Mouse (Mus musculus) neural tube, embryonic 14.5 days (tissue): ENCODE measurements around the gene Gm21637. TPM values are rescaled to one million over a fixed set of nuclear protein-coding genes. Genes with fewer than 3 reads are reported as not detected.
"Not testable (repeated sequence)": the region's sequence is repeated elsewhere in the genome, so short reads cannot be mapped to it uniquely, and the experiment has no call there.

Experiments
- ATAC-seq: fragments of 200-750 bp; cut with Nextera tagmentation; 2 replicates; pipeline ENCODE4 v1.8.0; 2017; ENCODE audit warnings: low read depth, mild to moderate bottlenecking, moderate TSS enrichment, moderate library complexity
- H3K27ac ChIP-seq: fragments of 300-500 bp; sonication (generic); 2 replicates; pipeline ENCODE4 v1.5.1; 2014; ENCODE audit warnings: low read depth, mild to moderate bottlenecking, control low read depth, low read length, moderate library complexity, mixed read lengths
- H3K27me3 ChIP-seq: fragments of 300-500 bp; sonication (generic); 2 replicates; pipeline ENCODE4 v1.6.1; 2014; ENCODE audit warnings: low read length; ENCODE audit not compliant: control insufficient read depth, insufficient read depth
- H3K36me3 ChIP-seq: fragments of 300-500 bp; sonication (generic); 2 replicates; pipeline ENCODE4 v1.6.1; 2014; ENCODE audit warnings: low read length, mixed read lengths; ENCODE audit not compliant: control insufficient read depth, insufficient read depth
- H3K4me1 ChIP-seq: fragments of 300-500 bp; sonication (generic); 2 replicates; pipeline ENCODE4 v1.6.1; 2014; ENCODE audit warnings: low read length; ENCODE audit not compliant: control insufficient read depth, insufficient read depth
- H3K4me2 ChIP-seq: fragments of 300-500 bp; sonication (generic); 2 replicates; pipeline ENCODE4 v1.6.1; 2014; ENCODE audit warnings: mild to moderate bottlenecking, low read depth, low read length, control low read depth
- H3K4me3 ChIP-seq: fragments of 300-500 bp; sonication (generic); 2 replicates; pipeline ENCODE4 v1.5.1; 2014; ENCODE audit warnings: low read depth, low read length, control low read depth, mixed read lengths
- H3K9ac ChIP-seq: fragments of 300-500 bp; sonication (generic); replicated peaks from 2 replicates; pipeline ENCODE4 v1.6.1; 2014; ENCODE audit warnings: low read depth, mild to moderate bottlenecking, control low read depth, low read length, mixed read lengths
- H3K9me3 ChIP-seq: fragments of 300-500 bp; sonication (generic); 2 replicates; pipeline ENCODE4 v1.6.1; 2016; ENCODE audit warnings: low read length; ENCODE audit not compliant: control insufficient read depth
- WGBS: fragments of 180-500 bp; shearing (Covaris S2); extraction: QIAGEN DNeasy Blood & Tissue Kit; methylation state at CpG from one replicate; pipeline ENCODE4 v1.1.7; 2014; 5-methylcytosine and 5-hydroxymethylcytosine counted together
- polyA plus RNA-seq: library from polyadenylated mRNA; unstranded; fragments of >200 nt; fragmentation: Nextera tagmentation; extraction: Ambion mirVana; gene quantifications from 2 replicates; pipeline ENCODE4 v1.2.1, GENCODE M21; 2014

Gene Gm21637
- not detected in 2 replicates for polyA plus RNA-seq

DNA sequence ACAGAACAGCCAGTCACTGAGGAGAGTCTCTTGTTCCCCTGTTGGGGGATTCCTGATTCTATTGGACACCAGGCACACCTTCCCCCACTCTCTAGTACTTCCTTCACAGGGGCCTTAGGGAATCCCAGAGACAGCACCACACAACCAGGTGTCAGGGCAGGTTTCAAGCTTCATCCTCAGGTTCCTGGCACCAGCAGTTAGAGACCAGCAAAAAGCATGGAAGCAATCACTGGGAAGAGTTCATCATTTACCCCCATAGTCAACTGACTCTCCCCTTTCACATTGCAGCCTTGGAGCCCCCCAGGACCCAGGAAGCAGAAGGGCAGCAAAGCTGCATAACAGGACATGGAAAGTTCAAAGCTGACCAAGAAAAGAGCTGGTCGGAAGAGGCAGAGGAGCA, at the start of gene Gm21637:
Gm21637 (plus strand) TSS at position 301 of the 400 bp plus-strand sequence.
- not testable (repeated sequence) for H3K4me1 ChIP-seq, H3K9ac ChIP-seq, ATAC-seq

More for the DNA sequence above, at the start of gene Gm21637:
- not testable (repeated sequence) for H3K9me3 ChIP-seq, H3K4me2 ChIP-seq, H3K27me3 ChIP-seq, H3K27ac ChIP-seq, H3K36me3 ChIP-seq, H3K4me3 ChIP-seq
- no CpG with 5 or more reads among the region's 1 CpGs for WGBS

Other genes starting within 250 kb of the Gm21637 start
- not detected in 2 replicates for gene Btbd35f25, start 244.9 kb upstream of the Gm21637 start, polyA plus RNA-seq
- not detected in 2 replicates for gene Btbd35f22, start 85.8 kb downstream of the Gm21637 start, polyA plus RNA-seq